Mouse (Mus musculus) right cerebral cortex, adult 2 months (tissue): ENCODE data around the gene Gm26661.
A peak's percentile ranks its signal among the peaks of the same experiment; 100 is the strongest.

Experiments used
- DNase-seq, 2 experiments: peaks; one replicate each; pipeline ENCODE4 v3.0.0; 2021 to 2022; ENCODE audit warnings: low spot score in 2 of 2

Gm26661 gene

DNA sequence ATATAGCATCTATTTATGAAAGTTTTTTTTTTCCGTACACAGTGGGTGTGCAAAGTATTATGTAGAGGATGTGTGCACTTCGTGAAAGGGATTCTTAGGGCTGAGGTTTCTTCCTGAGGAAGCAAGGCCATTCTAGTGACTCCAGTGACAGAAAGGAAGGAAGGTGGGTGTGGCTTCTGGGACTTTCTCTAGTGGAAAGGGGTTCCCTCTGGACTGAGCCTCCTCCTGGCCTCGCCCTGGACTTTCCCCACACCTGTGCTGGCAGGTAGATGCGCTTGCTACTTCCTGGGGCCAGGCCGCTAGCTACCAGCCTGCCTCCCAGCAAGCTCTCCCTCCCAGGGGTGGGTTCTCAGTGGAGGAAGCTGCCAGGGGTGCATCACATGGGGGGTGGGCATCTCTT, 28.1 kb downstream of the Gm26661 start:
- DNase-seq, result no peak

DNA sequence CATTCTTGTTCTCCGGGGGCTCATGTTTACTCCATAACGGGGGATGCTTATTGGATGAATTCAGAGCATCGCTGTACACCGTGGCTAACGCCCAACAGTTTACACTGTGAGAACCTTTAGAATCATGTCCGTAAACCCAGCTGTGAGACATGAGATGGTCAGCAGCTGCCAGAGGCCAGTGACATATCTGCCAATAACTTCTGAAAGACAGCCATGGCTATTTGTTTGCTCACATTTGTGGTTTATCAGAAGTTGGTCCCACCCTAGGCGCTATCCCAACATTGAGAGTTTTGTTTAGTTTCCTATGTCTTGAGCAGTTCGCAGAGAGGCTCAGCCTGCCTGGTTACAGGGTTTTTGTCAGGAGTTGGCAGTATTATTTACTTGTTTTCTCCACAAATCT, 30.0 kb downstream of the Gm26661 start:
- no peak for DNase-seq

DNA sequence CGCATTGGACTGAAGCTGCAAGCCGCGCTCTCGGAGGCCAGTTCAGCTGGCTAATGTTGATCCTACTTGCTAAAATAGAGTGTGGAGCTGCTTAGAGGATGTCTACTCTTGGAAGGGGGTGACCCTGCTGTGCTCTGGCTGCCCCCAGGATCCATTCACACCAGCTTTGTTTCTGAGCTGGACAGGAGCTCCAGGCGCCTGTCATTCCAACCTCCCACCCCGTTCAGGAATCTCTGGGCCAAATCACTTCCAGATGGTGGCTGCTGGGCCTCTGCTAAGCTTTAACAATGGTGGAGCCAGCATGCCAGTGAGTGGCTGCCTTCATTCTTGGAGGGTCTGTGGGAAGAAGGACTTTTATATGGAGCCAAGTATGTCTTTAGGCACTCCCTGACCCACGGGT, 31.3 kb downstream of the Gm26661 start:
- no peak for DNase-seq

DNA sequence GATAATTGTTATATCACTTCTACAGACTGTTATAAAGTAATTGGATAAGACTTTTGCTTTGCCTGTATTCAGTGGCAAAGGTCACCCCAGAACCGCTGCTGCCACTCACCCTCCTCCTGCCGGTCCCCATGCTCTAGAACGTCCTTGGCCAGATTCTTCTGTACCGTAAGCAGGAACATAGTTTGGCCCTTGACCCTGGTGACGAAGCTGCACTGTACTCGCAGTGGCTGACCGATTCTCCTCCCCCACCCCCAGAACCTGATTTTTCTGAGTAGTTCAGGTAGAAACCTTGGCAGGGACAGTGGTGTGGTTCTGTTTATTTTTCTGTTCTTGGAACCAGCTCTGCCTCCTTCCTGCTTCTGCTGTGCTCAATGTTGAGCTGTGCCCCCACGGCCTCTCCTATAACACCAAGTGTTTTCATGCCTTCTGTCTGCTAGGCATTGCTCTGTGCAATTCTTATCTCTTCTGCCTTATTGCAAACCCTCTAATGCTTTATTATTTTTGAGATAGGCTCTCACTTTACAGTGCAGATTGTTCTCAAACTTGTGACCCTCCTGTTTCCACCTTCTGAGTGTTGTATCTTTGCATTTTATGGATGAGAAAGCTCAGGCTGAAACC, 33.4 kb downstream of the Gm26661 start:
- no peak for DNase-seq

DNA sequence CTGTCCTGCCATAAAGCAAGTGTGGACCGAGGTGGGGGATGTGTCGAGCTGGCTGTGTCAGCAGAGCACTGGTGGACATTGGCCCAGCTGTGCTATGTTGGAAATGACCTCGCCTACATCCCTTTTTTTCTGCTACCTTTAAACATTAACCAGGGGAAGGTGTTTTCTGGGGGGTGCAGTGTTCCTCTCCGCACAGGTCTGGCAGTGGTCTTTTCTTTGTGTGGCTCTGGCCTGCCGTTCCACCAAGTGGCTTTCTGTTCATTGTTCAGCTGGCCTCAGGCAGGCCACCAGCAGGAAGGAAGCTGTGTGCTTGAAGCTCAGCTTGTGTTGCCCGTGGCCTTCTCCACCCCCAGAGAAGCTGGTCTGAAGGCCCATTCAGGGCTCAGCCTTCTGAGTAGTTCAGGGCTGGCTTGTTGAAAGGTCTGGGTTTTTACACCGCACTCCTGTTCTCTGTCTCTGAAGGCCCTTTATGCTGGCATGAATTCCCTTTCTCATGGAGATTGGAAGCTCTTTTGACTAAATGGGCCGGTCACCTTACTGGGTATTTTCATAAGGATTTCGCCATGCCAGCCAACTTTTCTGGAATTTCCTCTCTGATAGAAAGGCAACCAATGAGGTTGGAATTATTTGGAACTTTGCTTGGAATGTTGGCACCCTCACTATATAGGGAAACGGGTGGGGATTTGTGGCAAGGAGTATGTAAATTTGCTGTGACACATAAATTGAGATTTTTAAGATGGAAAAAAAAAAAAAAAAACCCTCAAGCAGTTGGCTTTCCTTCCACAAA, 35.0 kb downstream of the Gm26661 start:
- DNase-seq, result no peak

DNA sequence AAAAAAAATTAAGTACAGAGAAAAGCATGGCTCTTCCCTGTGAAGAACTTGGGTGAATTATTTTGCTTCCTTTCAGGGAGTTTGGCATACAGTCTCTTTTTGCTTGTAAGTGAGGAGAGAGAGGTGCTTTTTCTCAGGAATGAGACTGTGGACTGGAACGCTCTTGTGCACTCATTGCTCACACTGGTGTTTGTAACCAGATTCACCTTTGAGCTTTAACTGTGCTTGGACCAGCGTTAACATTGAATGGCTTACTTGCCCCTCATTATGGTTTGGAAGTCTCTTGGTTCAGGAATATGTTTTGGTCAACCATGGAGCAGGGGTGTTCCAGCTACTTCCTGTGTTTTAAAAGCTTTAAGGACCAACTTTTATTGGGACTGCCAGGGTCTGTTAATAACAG, 37.8 kb downstream of the Gm26661 start:
- DNase-seq, result no peak

DNA sequence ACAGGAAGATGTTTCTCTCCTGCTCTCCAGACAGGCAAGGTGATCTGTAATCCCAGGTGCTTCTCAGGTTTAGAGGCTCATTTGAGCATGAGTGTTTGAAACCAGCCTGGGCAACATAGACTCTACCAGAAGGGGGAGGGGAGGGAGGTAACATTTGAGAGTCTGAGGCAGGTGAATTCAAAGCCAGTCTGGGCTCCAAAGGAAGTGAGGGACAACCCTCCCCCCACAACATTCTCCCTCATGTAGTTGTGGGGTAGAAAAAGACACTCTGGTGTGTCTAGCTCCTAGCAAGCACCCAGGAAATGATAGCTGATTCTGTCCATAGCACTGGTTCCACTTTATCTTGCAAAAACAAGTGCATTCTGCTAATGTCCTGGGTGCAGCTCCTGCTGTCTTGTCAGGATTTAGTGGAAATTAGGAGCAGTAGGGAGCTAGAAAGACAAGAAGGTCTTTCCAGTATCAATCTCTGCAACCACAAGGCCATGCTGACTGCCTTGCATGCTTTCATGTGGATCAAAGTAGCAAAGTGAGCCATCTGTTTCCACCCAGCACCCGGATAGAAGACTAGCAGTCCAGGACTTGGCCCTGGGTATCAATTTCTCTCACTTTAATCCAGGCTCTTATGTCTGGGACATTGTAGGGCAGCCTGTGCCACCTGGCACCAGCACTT, 40.5 kb downstream of the Gm26661 start:
- DNase-seq, result no peak

DNA sequence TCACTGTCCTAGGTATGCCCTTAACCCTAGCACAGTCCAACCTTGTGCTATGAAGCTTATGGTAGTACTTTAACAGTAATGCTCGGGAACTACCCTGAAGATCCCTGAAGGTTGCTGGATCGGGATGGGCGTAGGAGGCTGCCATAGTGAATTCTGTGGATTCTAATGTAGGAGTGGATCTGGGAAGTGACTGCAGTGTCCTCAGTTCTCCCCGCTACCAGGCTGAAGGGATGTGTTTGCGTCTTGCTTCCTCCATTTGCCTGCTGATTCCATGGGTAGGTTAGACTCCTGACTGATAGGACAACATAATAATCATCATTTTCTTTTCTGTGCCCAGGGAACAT, 41.0 kb downstream of the Gm26661 start:
- DNase-seq, result peak in 1 of 2 experiments; percentile 23

DNA sequence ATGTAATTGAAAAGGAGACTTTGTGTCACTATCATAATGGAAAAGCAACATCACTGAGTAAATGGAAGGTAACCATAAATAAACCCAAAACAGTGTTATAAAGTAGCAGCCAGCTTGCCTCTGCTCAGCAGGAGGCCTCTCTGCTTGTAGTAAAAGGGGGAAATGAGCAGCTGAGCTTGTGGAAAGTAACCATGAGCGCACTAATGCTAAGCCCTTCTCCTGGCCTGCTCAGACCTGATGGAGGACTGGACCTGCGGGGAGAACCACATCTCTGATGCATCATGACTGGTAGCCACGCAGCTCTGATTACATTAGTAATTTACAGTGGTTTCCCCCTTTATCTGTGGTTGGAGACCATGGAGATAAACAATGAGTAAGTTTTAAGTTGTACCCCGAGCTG, 42.1 kb downstream of the Gm26661 start:
- no peak for DNase-seq

DNA sequence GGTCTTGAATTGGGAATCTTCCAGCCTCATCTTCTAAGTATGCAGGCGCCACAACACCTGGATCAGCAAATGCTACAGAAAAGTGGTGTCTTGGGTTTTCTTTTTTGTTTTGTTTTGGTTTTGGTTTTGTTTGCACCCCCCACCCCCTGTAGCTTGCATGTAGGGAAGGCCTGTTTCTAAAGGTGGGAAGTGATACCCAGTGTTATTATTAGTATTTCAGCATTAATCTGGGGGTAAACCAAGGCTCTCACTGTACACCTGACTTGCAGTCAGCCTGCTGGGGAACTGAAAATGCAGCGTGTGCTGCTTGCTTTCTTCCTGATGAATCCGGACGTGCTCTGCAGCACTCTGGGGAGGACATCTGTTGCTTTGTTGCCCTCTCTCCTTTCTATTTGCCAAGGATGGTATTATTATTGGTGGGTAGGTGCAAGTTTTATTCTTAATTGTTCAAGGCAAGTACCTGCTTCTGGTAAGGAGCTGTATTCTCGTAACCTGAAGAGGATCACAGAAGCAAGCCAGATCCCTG, 47.2 kb downstream of the Gm26661 start:
- DNase-seq, result no peak

DNA sequence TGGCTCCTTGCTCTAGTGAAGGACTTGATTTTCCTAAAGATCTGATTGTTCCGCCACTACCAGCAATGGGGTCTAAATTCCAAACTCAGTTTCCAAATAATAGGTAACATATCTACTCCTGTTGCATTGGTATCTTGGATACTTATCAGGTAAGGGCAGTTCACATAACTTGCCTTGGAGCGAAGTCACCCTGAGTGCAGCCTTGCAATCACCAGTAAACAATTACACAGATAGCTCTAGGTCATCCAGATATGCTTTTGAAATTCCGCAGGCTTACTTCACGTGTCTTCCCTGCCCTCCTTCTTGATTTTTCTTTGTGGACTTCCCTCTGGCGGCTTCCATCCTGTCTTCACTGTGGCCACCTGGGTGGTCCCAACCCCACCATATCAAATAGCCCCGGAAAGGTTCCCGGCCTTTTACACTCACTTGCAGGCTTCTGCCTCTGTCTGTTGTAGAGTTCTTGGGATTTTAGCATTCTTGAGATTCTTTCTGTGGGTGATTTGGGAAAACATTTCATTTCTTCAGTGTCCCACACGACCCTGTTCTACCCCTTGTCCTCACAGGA, 48.6 kb downstream of the Gm26661 start:
- DNase-seq, result no peak
